Comparison of ENCODE assay signal across 8 mouse cellular contexts in the genomic region with DNA sequence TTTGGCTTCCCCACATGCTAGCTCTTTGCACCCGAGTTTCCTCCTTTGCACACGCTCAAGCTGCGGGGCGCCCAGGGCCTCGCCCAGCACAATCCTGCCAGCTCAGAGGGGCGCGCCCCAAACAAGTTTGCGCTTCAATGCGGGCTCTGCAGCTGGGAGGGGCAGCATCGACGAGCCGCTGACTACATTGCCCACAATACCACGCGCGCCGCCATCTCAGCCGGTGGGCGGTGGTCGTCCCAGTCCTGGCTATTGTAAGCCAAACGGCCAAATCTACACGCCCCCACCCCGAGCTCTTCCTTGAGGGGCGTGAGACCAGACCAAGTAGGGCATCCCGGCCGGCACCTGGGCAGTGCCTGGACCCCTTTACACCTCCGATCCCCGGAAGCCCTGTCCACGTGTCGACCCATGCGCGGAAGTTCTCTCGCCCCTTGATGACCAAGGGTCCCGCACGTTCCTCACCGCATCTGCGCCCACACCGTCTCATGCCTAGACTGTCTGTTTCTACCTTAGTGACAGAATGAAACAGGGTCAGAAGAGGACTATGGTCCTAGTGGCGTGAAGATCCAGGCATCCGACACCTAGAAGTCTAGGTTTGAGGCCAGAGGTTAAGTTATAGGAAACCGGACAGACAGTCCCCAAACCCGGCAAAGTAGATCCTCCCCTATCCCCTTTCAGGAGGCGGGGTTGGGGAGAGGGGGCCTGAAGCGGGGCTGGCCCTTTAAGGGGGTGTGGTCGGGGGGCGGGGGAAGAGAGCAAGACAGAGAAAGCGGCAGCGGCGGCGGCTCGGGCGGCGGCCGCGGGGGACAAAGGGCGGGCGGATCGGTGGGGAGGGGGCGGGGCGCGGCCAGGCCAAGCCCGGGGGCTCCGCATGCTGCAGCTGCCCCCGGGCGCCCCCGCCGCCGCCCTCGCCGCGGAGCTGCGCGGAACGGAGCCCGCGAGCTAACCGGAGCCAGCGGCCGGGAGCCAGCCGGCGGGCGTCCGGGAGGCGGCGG. TPM values are rescaled to one million over a fixed set of nuclear protein-coding genes. Genes with fewer than 3 reads are reported as not detected.
A peak's percentile ranks its signal among the peaks of the same experiment; 100 is the strongest.
DNase-seq lines count a peak whose midpoint lies in the region; ATAC-seq and TF ChIP-seq lines count a peak whose summit lies in the region.

Gene Ppp1r14b, plus strand, starts transcription at position 758 of the 995 bp plus-strand sequence.

- H3K9me3 ChIP-seq in kidney, embryonic 15.5 days (replicated peaks), result no peaks in the 10 kb centered on the region
- H3K9me3 ChIP-seq in liver, embryonic 13.5 days (replicated peaks), result no peaks in the 10 kb centered on the region

- H3ac ChIP-seq in C2C12 (ENCODE audit: control insufficient read depth, insufficient read length, low read depth), result peak within 1 kb of the TSS; percentile 90

- H3K36me3 ChIP-seq in C2C12 (ENCODE audit: control insufficient read depth, insufficient read depth), result peaks cover 27% of the 10 kb centered on the region
- peaks cover 19% of the 10 kb centered on the region for H3K36me3 ChIP-seq in kidney, embryonic 15.5 days
- peaks cover 25% of the 10 kb centered on the region for H3K36me3 ChIP-seq in liver, embryonic 13.5 days

- peak within 1 kb of the TSS; percentile 99 for H3K4me3 ChIP-seq in C2C12 (ENCODE audit: insufficient read depth, poor library complexity, severe bottlenecking)
- peak within 1 kb of the TSS; percentile 98 for H3K4me3 ChIP-seq in embryonic fibroblast, embryonic 13.5 days (ENCODE audit: insufficient read depth, low read length)
- peak within 1 kb of the TSS; percentile 62 for H3K4me3 ChIP-seq in kidney, embryonic 15.5 days (replicated peaks)
- peak within 1 kb of the TSS; percentile 74 for H3K4me3 ChIP-seq in liver, embryonic 13.5 days (replicated peaks)

- peaks cover 55% of the 10 kb centered on the region for H3K79me2 ChIP-seq in C2C12 (ENCODE audit: control insufficient read depth, insufficient read depth)

- H3K4me2 ChIP-seq in kidney, embryonic 15.5 days, result peak within 1 kb of the TSS; percentile 84
- peak within 1 kb of the TSS; percentile 82 for H3K4me2 ChIP-seq in liver, embryonic 13.5 days

- peak within 1 kb of the TSS; percentile 66 for H3K9ac ChIP-seq in kidney, embryonic 15.5 days
- H3K9ac ChIP-seq in liver, embryonic 13.5 days, result peak within 1 kb of the TSS; percentile 81

- H3K79me3 ChIP-seq in C2C12 (ENCODE audit: low read depth), result peaks cover 31% of the 10 kb centered on the region

- ATAC-seq in kidney, embryonic 15.5 days (replicated peaks; ENCODE audit: low FRiP score), result peak; percentile 69
- peak; percentile 69 for ATAC-seq in liver, embryonic 13.5 days (ENCODE audit: low read depth)

- H3K4me1 ChIP-seq in embryonic fibroblast, embryonic 13.5 days (ENCODE audit: control insufficient read depth, insufficient read depth, low read length), result peaks cover 15% of the 10 kb centered on the region
- H3K4me1 ChIP-seq in kidney, embryonic 15.5 days, result peaks cover 72% of the 10 kb centered on the region
- H3K4me1 ChIP-seq in liver, embryonic 13.5 days (replicated peaks), result peaks cover 90% of the 10 kb centered on the region

- TF ChIP-seq CTCF in C2C12 (IDR thresholded peaks at IDR 0.05; ENCODE audit: control insufficient read depth, insufficient read depth, insufficient read length), result no peak
- no peak for TF ChIP-seq CTCF in embryonic fibroblast, embryonic 13.5 days (IDR thresholded peaks at IDR 0.05; ENCODE audit: borderline replicate concordance, insufficient read depth, low read length)

- peak within 1 kb of the TSS; percentile 89 for H3K27ac ChIP-seq in embryonic fibroblast, embryonic 13.5 days (ENCODE audit: insufficient read depth, low read length)
- H3K27ac ChIP-seq in kidney, embryonic 15.5 days, result peak within 1 kb of the TSS; percentile 94
- peak within 1 kb of the TSS; percentile 87 for H3K27ac ChIP-seq in liver, embryonic 13.5 days

- peak; percentile 93 for DNase-seq in adrenal gland, postnatal 14 days
- DNase-seq in heart, adult 9 months (ENCODE audit: low spot score in 2 of 2), result peak; percentile 81
- peak; percentile 84 for DNase-seq in liver, embryonic 13.5 days
- peak; percentile 91 for DNase-seq in neural tube, embryonic 10.5 days (ENCODE audit: extremely low spot score, low spot score)
- peak; percentile 94 for DNase-seq in testis, postnatal 10 days (ENCODE audit: low spot score)

- WGBS in kidney, embryonic 15.5 days, result under 1% methylated on average over 62 of the region's 84 CpGs
- under 1% methylated on average over 67 of the region's 84 CpGs for WGBS in liver, embryonic 13.5 days (ENCODE audit: insufficient replicate concordance)

- TF ChIP-seq POLR2A in embryonic fibroblast, embryonic 13.5 days (IDR thresholded peaks at IDR 0.05; ENCODE audit: low read depth, low read length), result peak; percentile 92

- no peaks in the 10 kb centered on the region for H3K27me3 ChIP-seq in C2C12 (ENCODE audit: control insufficient read depth, insufficient read depth, insufficient read length)
- no peaks in the 10 kb centered on the region for H3K27me3 ChIP-seq in kidney, embryonic 15.5 days
- H3K27me3 ChIP-seq in liver, embryonic 13.5 days, result no peaks in the 10 kb centered on the region

TF ChIP-seq in C2C12, 6 proteins besides CTCF, POLR2A, EP300 and RAD21:
- TF ChIP-seq MAX (IDR thresholded peaks at IDR 0.05) (peak; percentile 4), FOSL1 (IDR thresholded peaks at IDR 0.05; ENCODE audit: insufficient read depth, low read length, poor library complexity, severe bottlenecking) (no peak), USF1 (IDR thresholded peaks at IDR 0.05; ENCODE audit: low read depth) (peak; percentile 87)

RNA-seq across cellular contexts. Expression of gene Ppp1r14b, which starts in this region (rescaled TPM):
- 1,811 TPM for polyA plus RNA-seq in C2C12 (2012; fragmentation: generic; extraction: Trizol)
- total RNA-seq in adrenal gland, postnatal 14 days (2021), result 264 and 275 TPM in 2 replicates
- polyA plus RNA-seq in embryonic fibroblast, embryonic 13.5 days (2011; ENCODE audit: insufficient read length, low read depth, missing spikeins), result 161 and 202 TPM in 2 replicates
- 139 and 160 TPM in 2 replicates for polyA plus RNA-seq in kidney, embryonic 15.5 days (2015; fragmentation: Nextera tagmentation; extraction: Ambion mirVana)
- polyA plus RNA-seq in liver, embryonic 13.5 days (2015; fragmentation: Nextera tagmentation; extraction: Ambion mirVana), result 73.6 and 81.7 TPM in 2 replicates

Comparison
In these comparisons a context has a peak if more than half of its experiments do, and no peak if none do; other contexts are left out.
1. Peak in every context shown above with its lines: DNase-seq, ATAC-seq, H3K4me3 ChIP-seq and H3K27ac ChIP-seq.